Mouse (Mus musculus): ENCODE results near the gene Ect2l. TPM values are rescaled to one million over a fixed set of nuclear protein-coding genes. Genes with fewer than 3 reads are reported as not detected.

Ect2l gene
- polyA plus RNA-seq, 1 experiment from 2014 or later = 0.35 TPM

DNA sequence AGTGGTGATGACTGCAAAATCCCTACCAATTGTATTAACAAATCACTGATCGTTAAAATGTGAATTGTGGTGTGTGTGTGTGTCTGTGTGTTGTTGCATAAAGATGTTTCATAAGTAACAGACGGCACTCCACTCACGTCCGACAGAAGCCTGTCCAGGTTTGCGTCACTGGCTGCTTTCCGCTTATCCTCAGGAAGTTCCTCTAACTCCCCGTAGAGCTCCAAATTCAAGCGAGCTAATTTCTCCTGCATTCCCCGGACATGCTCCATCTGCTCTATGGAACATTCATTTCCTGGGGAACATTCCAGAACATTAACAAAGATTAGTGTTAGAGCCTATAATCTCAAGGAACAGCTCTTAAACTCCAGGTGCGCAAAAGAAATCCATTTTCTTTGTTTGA is 8.7 kb upstream of the Ect2l start:
- no peaks in the 10 kb centered on the region for H3K4me1 ChIP-seq (ENCODE audit: control insufficient read depth, insufficient read depth, low read depth, low read length)

DNA sequence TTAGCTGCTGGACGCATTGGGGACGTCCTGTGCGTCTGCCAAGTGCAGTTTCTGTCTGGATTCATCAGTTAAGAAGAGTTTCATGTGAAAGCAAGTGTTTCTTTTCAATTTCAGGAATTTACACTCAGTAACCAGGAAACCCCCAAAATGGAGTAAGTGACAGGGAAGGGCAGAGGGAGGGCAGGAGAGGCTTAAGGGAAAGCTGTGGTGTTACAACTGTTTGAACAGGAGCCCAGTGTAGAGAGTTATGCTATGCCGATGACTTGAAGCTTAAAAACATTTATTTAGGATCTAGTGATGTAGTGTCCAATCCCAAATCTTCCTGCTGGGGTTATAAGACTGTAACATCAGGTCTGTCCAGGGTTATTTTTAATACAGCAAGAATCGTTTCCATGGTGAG is 3.4 kb upstream of the Ect2l start:
- no peaks in the 10 kb centered on the region for H3K9me3 ChIP-seq (ENCODE audit: control insufficient read depth, low read length)
- WGBS = 83% methylated on average over 5 of the region's 5 CpGs

More for the DNA sequence above, 8.7 kb upstream of the Ect2l start:
- Histone ChIP-seq H3K4me3 (ENCODE audit: low read length) (no peak overlapping the region), H3K27ac (ENCODE audit: low read depth, low read length) (no peak overlapping the region), H3K27me3 (replicated peaks; ENCODE audit: control insufficient read depth, insufficient read depth, low read length) (no peaks in the 10 kb centered on the region), H3K4me2 (ENCODE audit: low read length) (no peak overlapping the region), H3K9ac (ENCODE audit: low read depth, low read length) (no peak overlapping the region), H3K36me3 (ENCODE audit: control insufficient read depth, insufficient read depth, low read length) (no peaks in the 10 kb centered on the region), H3K9me3 (ENCODE audit: control insufficient read depth, low read length) (no peaks in the 10 kb centered on the region)
- no peak for ATAC-seq
- WGBS = 87% methylated on average over 10 of the region's 10 CpGs

DNA sequence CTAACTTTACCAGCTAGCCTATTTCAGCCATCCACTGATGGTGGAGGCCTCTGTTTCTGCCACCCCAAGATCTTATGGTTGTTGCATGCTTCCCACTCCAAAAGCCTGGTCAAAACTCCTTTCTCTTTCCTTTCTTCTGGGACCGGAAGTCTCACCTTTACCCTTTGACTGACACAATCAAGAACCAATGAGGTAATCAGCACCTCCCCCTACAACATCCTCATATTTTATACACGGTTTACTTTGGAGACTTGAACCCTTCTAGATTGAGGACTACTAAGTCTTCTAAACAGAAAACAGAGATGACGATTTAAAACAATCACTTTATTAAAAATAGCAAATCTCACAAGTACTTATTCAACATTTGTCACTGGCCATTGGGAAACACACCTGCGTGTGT is 2.7 kb upstream of the Ect2l start:
- WGBS = 81% methylated on average over 4 of the region's 4 CpGs
- ATAC-seq = no peak

More for the DNA sequence above, 3.4 kb upstream of the Ect2l start:
- ATAC-seq = no peak
- Histone ChIP-seq H3K4me1 (ENCODE audit: control insufficient read depth, insufficient read depth, low read depth, low read length) (no peaks in the 10 kb centered on the region), H3K27me3 (replicated peaks; ENCODE audit: control insufficient read depth, insufficient read depth, low read length) (no peaks in the 10 kb centered on the region), H3K9ac (ENCODE audit: low read depth, low read length) (no peak overlapping the region), H3K4me3 (ENCODE audit: low read length) (no peak overlapping the region), H3K27ac (ENCODE audit: low read depth, low read length) (no peak overlapping the region), H3K4me2 (ENCODE audit: low read length) (no peak overlapping the region), H3K36me3 (ENCODE audit: control insufficient read depth, insufficient read depth, low read length) (no peaks in the 10 kb centered on the region)

DNA sequence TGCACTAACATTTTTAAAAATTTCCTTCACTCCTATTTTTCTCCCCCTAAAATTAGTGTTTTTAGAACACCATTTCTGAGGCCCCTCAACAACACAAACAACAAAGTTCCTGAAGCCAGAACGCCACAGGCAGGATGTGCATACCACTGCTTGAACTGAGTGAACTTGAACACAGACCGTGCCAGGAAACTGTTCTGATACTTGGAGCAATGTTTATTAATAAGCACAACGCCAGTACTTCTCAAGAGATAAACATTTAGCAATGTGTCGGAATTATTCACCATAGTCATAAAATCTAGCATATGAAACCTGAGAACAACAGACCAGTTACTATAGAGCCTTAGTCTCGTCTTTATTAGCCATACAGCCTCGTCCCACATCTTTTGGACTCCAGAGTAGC is 571 bp downstream of the Ect2l start:
- no peak for ATAC-seq
- WGBS = 82% methylated on average over 6 of the region's 6 CpGs
- no peaks in the 10 kb centered on the region for H3K27me3 ChIP-seq (replicated peaks; ENCODE audit: control insufficient read depth, insufficient read depth, low read length)
- H3K9me3 ChIP-seq (ENCODE audit: control insufficient read depth, low read length) = no peaks in the 10 kb centered on the region
- no peak overlapping the region for H3K27ac ChIP-seq (ENCODE audit: low read depth, low read length)
- no peak overlapping the region for H3K4me2 ChIP-seq (ENCODE audit: low read length)
- H3K4me3 ChIP-seq (ENCODE audit: low read length) = no peak overlapping the region
- no peak overlapping the region for H3K9ac ChIP-seq (ENCODE audit: low read depth, low read length)
- no peaks in the 10 kb centered on the region for H3K4me1 ChIP-seq (ENCODE audit: control insufficient read depth, insufficient read depth, low read depth, low read length)
- H3K36me3 ChIP-seq (ENCODE audit: control insufficient read depth, insufficient read depth, low read length) = no peaks in the 10 kb centered on the region

More for the DNA sequence above, 2.7 kb upstream of the Ect2l start:
- Histone ChIP-seq H3K4me2 (ENCODE audit: low read length) (no peak overlapping the region), H3K27me3 (replicated peaks; ENCODE audit: control insufficient read depth, insufficient read depth, low read length) (no peaks in the 10 kb centered on the region), H3K9ac (ENCODE audit: low read depth, low read length) (no peak overlapping the region), H3K9me3 (ENCODE audit: control insufficient read depth, low read length) (no peaks in the 10 kb centered on the region), H3K4me3 (ENCODE audit: low read length) (no peak overlapping the region), H3K27ac (ENCODE audit: low read depth, low read length) (no peak overlapping the region), H3K4me1 (ENCODE audit: control insufficient read depth, insufficient read depth, low read depth, low read length) (no peaks in the 10 kb centered on the region), H3K36me3 (ENCODE audit: control insufficient read depth, insufficient read depth, low read length) (no peaks in the 10 kb centered on the region)

DNA sequence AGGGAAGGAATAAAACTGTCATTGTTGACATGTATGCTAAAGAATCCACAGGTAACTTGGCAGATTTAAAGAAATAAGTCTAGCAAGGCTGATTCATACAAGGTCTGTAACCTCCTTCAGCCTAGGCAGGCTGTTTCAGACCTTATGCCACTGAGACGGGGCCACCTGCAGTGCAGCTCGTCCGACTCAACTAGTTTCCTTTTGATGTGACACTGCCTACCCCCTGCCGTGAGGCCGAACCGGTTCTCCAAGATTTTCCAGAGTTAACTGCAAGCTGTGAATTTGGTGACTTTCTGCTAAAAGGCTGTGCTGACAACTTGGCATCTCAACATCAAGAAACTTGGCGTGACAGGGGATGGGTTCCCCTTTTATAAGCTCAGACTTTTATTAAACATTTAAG is 6.6 kb downstream of the Ect2l start:
- H3K27ac ChIP-seq (ENCODE audit: low read depth, low read length) = no peak overlapping the region
- H3K9ac ChIP-seq (ENCODE audit: low read depth, low read length) = no peak overlapping the region
- no peaks in the 10 kb centered on the region for H3K27me3 ChIP-seq (replicated peaks; ENCODE audit: control insufficient read depth, insufficient read depth, low read length)
- ATAC-seq = no peak
- H3K9me3 ChIP-seq (ENCODE audit: control insufficient read depth, low read length) = no peaks in the 10 kb centered on the region
- no peaks in the 10 kb centered on the region for H3K4me1 ChIP-seq (ENCODE audit: control insufficient read depth, insufficient read depth, low read depth, low read length)
- H3K4me2 ChIP-seq (ENCODE audit: low read length) = no peak overlapping the region
- H3K4me3 ChIP-seq (ENCODE audit: low read length) = no peak overlapping the region
- H3K36me3 ChIP-seq (ENCODE audit: control insufficient read depth, insufficient read depth, low read length) = no peaks in the 10 kb centered on the region
- 11% methylated on average over 7 of the region's 7 CpGs for WGBS

DNA sequence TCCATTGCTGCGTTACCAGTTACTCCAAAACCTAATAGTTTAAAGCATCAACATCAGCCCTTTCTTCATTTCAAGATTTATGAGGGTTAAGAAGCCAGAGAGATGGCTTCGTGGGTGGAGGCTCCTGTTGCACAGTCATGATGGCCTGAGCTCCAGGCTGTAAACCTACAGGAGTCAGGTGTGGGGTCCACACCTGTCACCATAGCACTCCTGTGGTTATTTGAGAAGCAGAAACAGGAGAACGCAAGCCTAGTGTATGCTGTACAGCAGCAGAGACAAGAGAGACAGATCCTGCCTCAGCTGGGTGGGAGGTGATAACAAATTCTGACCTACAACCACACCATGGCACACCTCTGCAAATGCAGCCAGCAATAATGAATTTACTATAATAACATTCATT is 8.3 kb downstream of the Ect2l start:
- Histone ChIP-seq H3K27ac (ENCODE audit: low read depth, low read length) (no peak overlapping the region), H3K4me1 (ENCODE audit: control insufficient read depth, insufficient read depth, low read depth, low read length) (no peaks in the 10 kb centered on the region), H3K9me3 (ENCODE audit: control insufficient read depth, low read length) (no peaks in the 10 kb centered on the region), H3K4me3 (ENCODE audit: low read length) (no peak overlapping the region), H3K36me3 (ENCODE audit: control insufficient read depth, insufficient read depth, low read length) (no peaks in the 10 kb centered on the region), H3K9ac (ENCODE audit: low read depth, low read length) (no peak overlapping the region), H3K27me3 (replicated peaks; ENCODE audit: control insufficient read depth, insufficient read depth, low read length) (no peaks in the 10 kb centered on the region), H3K4me2 (ENCODE audit: low read length) (no peak overlapping the region)
- ATAC-seq = no peak
- WGBS = 90% methylated on average over 3 of the region's 3 CpGs

DNA sequence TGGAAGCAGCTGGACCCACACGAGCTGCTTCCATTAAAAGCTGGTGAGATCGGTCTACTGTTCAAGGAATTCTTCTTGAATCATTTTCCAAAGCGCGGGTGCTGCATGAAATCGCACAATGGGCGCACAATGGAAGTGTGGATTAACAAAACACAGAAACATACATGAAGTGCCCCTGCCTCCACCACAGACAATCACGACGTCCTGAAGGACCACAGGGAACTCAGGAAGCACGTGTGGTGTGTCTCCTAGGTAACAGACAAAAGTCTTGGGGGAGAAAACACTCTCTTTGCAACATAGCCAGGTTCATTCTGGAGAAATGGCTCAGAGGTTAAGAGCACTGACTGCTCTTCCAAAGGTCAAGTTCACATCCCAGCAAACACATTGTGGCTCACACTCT is 10.0 kb downstream of the Ect2l start:
- no peaks in the 10 kb centered on the region for H3K27me3 ChIP-seq (replicated peaks; ENCODE audit: control insufficient read depth, insufficient read depth, low read length)
- no peak overlapping the region for H3K27ac ChIP-seq (ENCODE audit: low read depth, low read length)
- 56% methylated on average over 9 of the region's 9 CpGs for WGBS
- no peaks in the 10 kb centered on the region for H3K4me1 ChIP-seq (ENCODE audit: control insufficient read depth, insufficient read depth, low read depth, low read length)
- no peak for ATAC-seq
- no peaks in the 10 kb centered on the region for H3K36me3 ChIP-seq (ENCODE audit: control insufficient read depth, insufficient read depth, low read length)
- H3K4me3 ChIP-seq (ENCODE audit: low read length) = no peak overlapping the region
- H3K9ac ChIP-seq (ENCODE audit: low read depth, low read length) = no peak overlapping the region
- no peak overlapping the region for H3K4me2 ChIP-seq (ENCODE audit: low read length)
- no peaks in the 10 kb centered on the region for H3K9me3 ChIP-seq (ENCODE audit: control insufficient read depth, low read length)

DNA sequence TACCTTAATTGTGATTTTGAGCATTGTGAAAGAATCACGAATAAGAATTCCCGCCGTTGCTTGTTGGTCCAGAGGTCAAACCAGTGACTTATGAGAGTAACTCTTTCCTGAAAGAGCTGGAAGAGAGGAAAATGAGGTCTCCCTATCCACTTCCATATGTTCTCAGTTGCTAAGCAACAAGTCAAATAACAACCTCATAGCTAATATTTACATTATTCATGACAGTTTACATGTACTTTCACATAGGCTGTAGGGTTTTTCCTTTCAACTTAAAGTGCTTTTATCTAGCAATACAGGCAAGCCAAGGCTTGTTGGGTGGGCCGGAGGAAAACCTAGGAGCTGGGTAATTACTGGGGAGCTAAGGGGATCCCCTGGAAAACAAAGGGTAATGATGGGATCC is 10.8 kb downstream of the Ect2l start:
- Histone ChIP-seq H3K4me3 (ENCODE audit: low read length) (no peak overlapping the region), H3K9me3 (ENCODE audit: control insufficient read depth, low read length) (no peaks in the 10 kb centered on the region), H3K27me3 (replicated peaks; ENCODE audit: control insufficient read depth, insufficient read depth, low read length) (no peaks in the 10 kb centered on the region), H3K27ac (ENCODE audit: low read depth, low read length) (no peak overlapping the region), H3K4me1 (ENCODE audit: control insufficient read depth, insufficient read depth, low read depth, low read length) (no peaks in the 10 kb centered on the region), H3K36me3 (ENCODE audit: control insufficient read depth, insufficient read depth, low read length) (no peaks in the 10 kb centered on the region), H3K4me2 (ENCODE audit: low read length) (no peak overlapping the region), H3K9ac (ENCODE audit: low read depth, low read length) (no peak overlapping the region)
- ATAC-seq = no peak
- 78% methylated on average over 4 of the region's 4 CpGs for WGBS

DNA sequence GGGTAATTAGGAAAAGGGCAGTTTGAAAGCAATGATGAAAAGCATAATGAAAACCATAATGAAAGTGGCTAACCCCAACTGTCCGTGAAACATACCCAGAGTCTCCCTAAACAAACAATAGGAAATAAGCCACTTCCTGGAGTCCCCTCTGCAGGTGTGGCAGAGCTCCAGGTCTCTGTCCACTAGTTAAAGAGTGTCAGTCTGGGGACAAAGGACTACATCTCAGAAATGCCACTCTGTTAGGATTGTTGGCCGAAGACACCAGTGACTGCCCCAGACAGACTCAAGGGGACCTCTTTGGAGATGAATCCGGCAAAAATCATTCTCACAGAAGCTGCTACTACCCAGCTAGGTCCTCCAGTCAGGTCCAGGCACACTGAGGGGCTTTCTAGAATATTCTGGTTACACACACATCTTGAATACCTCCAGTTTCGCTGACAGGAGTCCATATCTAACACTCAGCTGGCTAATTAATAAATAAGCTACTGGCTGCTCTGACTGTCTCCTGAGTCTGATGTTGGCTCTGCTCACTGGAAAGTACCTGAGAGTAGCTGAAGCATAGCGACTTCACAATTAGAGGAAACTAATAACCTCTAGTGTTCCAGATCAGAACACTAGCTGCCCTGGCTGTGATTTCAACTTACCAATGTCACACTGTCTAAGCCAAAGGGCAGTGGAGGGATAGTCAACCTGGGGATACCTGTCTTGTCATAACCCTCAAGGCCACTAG is 12.2 kb downstream of the Ect2l start:
- no peak overlapping the region for H3K9ac ChIP-seq (ENCODE audit: low read depth, low read length)
- no peak overlapping the region for H3K27ac ChIP-seq (ENCODE audit: low read depth, low read length)
- no peaks in the 10 kb centered on the region for H3K4me1 ChIP-seq (ENCODE audit: control insufficient read depth, insufficient read depth, low read depth, low read length)
- no peaks in the 10 kb centered on the region for H3K27me3 ChIP-seq (replicated peaks; ENCODE audit: control insufficient read depth, insufficient read depth, low read length)
- ATAC-seq = no peak
- no peaks in the 10 kb centered on the region for H3K36me3 ChIP-seq (ENCODE audit: control insufficient read depth, insufficient read depth, low read length)
- H3K4me2 ChIP-seq (ENCODE audit: low read length) = no peak overlapping the region
- 89% methylated on average over 5 of the region's 5 CpGs for WGBS
- no peak overlapping the region for H3K4me3 ChIP-seq (ENCODE audit: low read length)
- H3K9me3 ChIP-seq (ENCODE audit: control insufficient read depth, low read length) = no peaks in the 10 kb centered on the region
